Mouse (Mus musculus) lung, adult 18-20 months (tissue): Measurements from ENCODE around the gene Vmn2r45.
"Not testable (repeated sequence)": the region's sequence is repeated elsewhere in the genome, so short reads cannot be mapped to it uniquely, and the experiment has no call there.

ENCODE experiments used
- DNase-seq, 2 experiments: peaks; one replicate each; pipeline ENCODE4 v3.0.0; 2022; ENCODE audit warnings: mixed read lengths in 2 of 2

Gene Vmn2r45

DNA sequence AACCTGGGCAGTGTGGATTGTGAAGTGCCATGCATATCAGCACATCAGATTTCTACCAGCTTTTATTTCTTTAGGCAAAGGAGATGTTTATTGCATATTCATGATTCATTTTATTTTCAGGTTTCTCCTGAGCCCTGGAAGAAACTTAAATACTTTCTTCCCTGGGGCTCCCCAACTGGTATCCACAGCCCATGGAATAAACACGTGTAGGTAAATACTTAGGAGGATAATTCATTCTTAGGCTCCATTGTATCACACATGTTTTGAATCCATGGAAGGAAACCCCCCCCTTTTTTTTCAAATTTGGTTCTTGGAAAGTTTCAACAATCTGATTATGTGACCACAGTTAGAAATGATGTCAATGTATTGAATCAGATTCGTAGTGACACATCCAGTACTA lies at the start of gene Vmn2r45:
Vmn2r45 (minus strand) TSS at position 101 of the 400 bp plus-strand sequence.
- DNase-seq = not testable (repeated sequence)
